Mouse (Mus musculus) kidney, postnatal 0 days (tissue): ENCODE results near the gene Mosmo. TPM values are rescaled to one million over a fixed set of nuclear protein-coding genes. Genes with fewer than 3 reads are reported as not detected.
"Not testable (repeated sequence)": the region's sequence is repeated elsewhere in the genome, so short reads cannot be mapped to it uniquely, and the experiment has no call there.

ENCODE experiments used
- ATAC-seq: fragments of 200-750 bp; cut with Nextera tagmentation; replicated peaks from 2 replicates; pipeline ENCODE4 v1.8.0; 2017; ENCODE audit warnings: low read depth, moderate number of reproducible peaks, moderate TSS enrichment, moderate library complexity; ENCODE audit not compliant: low FRiP score
- DNase-seq: peaks from one replicate; pipeline ENCODE4 v3.0.0-alpha.2; 2016; ENCODE audit warnings: low spot score
- H3K27ac ChIP-seq: fragments of 300-500 bp; sonication (generic); 2 replicates; pipeline ENCODE4 v1.5.1; 2014; ENCODE audit warnings: mild to moderate bottlenecking
- H3K27me3 ChIP-seq: fragments of 300-500 bp; sonication (generic); 2 replicates; pipeline ENCODE4 v1.6.1; 2014; ENCODE audit warnings: low read length, mixed read lengths; ENCODE audit not compliant: insufficient read depth
- H3K36me3 ChIP-seq: fragments of 300-500 bp; sonication (generic); 2 replicates; pipeline ENCODE4 v1.6.1; 2014; ENCODE audit warnings: low read length, mixed read lengths; ENCODE audit not compliant: insufficient read depth
- H3K4me1 ChIP-seq: fragments of 300-500 bp; sonication (generic); replicated peaks from 2 replicates; pipeline ENCODE4 v1.6.1; 2014; ENCODE audit warnings: antibody characterized with exemption, low read length, mixed read lengths; ENCODE audit not compliant: insufficient read depth
- H3K4me2 ChIP-seq: fragments of 300-500 bp; sonication (generic); 2 replicates; pipeline ENCODE4 v1.6.1; 2014; ENCODE audit warnings: mild to moderate bottlenecking, low read length, moderate library complexity, mixed read lengths
- H3K4me3 ChIP-seq: fragments of 300-500 bp; sonication (generic); replicated peaks from 2 replicates; pipeline ENCODE4 v1.5.1; 2014; ENCODE audit warnings: low read depth, low read length
- H3K9ac ChIP-seq: fragments of 300-500 bp; sonication (generic); 2 replicates; pipeline ENCODE4 v1.6.1; 2014; ENCODE audit warnings: low read depth, low read length
- H3K9me3 ChIP-seq: fragments of 300-500 bp; sonication (generic); replicated peaks from 2 replicates; pipeline ENCODE4 v1.6.1; 2016; ENCODE audit warnings: low read length, inconsistent platforms, mixed read lengths
- CTCF ChIP-seq: IDR thresholded peaks from 2 replicates; pipeline ENCODE4 v1.5.1; 2016; ENCODE audit warnings: antibody characterized with exemption, low read depth, mild to moderate bottlenecking, moderate library complexity
- whole genome bisulfite sequencing: fragments of 180-500 bp; shearing (Covaris S2); extraction: QIAGEN DNeasy Blood & Tissue Kit; methylation state at CpG from one replicate; pipeline ENCODE4 v1.1.7; 2014; 5-methylcytosine and 5-hydroxymethylcytosine counted together
- polyA plus RNA-seq: library from polyadenylated mRNA; unstranded; fragments of >200 nt; fragmentation: Nextera tagmentation; extraction: Ambion mirVana; gene quantifications from 2 replicates; pipeline ENCODE4 v1.2.1, GENCODE M21; 2015

The Mosmo gene
- polyA plus RNA-seq, 1 experiment from 2014 or later = 16.2 TPM

DNA sequence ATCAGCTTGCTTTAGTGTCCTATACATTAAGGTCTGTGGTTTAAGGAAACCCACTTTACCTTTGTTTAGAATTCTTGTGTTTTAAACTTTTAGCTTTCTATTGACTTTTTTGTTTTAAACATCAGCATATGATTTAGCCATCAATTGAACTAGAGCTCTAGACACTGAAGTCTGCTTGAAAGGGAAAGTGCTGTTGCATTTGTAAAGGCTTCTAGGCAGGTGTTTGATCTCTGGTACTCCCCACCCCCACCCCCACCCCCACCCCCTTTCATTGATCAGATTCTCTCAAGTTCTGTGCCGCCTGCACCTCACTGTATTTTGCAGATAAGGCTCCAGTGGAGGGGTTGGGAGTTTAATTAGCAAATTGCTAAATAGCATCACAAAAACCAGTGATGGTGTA, 18.2 kb downstream of the Mosmo start:
- no peaks in the 10 kb centered on the region for H3K27me3 ChIP-seq
- H3K9me3 ChIP-seq = no peaks in the 10 kb centered on the region
- no peak for ATAC-seq
- no peaks in the 10 kb centered on the region for H3K36me3 ChIP-seq
- no peak overlapping the region for H3K4me3 ChIP-seq
- H3K4me1 ChIP-seq = no peaks in the 10 kb centered on the region
- TF ChIP-seq CTCF = no peak
- 91% methylated on average over 1 of the region's 1 CpGs for WGBS
- DNase-seq = no peak
- H3K4me2 ChIP-seq = no peak overlapping the region
- no peak overlapping the region for H3K9ac ChIP-seq
- H3K27ac ChIP-seq = no peak overlapping the region

DNA sequence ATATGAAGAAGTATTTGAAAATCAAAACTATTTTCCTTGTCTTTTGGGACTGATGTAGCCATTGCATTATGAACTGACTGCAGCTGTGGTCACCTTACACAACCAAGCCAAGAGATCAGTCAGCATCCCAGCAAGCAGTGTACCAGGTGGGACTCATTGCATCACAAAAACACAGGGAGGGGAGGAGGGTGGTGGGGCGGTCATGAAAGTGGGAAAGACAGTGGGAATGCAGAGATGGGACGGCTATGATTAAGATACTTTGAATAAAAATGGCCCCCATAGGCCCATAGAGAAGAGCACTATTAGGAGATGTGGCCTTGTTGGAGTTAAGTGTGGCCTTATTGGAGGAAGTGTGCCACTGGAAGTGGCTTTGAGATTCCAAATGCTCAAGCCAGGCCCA, 18.9 kb downstream of the Mosmo start:
- H3K27ac ChIP-seq = no peak overlapping the region
- no peak overlapping the region for H3K4me3 ChIP-seq
- DNase-seq (no peak), ATAC-seq (no peak)
- 93% methylated on average over 2 of the region's 2 CpGs for WGBS
- no peaks in the 10 kb centered on the region for H3K9me3 ChIP-seq
- no peak for TF ChIP-seq CTCF
- no peaks in the 10 kb centered on the region for H3K27me3 ChIP-seq
- H3K36me3 ChIP-seq = no peaks in the 10 kb centered on the region
- no peak overlapping the region for H3K9ac ChIP-seq
- H3K4me1 ChIP-seq = no peaks in the 10 kb centered on the region
- no peak overlapping the region for H3K4me2 ChIP-seq

DNA sequence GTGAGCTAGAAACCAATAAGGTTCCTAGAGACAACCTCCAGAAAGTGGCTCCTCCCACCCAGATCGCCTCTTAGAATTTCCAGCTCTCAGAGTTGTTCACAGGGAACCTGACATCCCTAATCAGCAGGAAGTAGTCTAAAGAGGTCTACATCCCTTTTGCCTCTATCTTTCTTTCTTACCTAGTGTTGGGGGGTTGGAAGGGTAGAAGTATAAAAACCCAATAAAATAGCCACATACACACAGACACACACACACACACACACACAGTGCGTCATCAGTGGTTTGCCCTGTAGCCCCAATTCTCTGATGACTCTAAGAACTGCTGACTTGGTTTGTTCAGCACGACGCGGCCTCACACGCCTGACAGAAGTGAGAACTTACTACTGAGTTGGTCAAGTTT, 22.2 kb downstream of the Mosmo start:
- no peak overlapping the region for H3K27ac ChIP-seq
- no peaks in the 10 kb centered on the region for H3K36me3 ChIP-seq
- no peak overlapping the region for H3K4me3 ChIP-seq
- H3K9ac ChIP-seq = no peak overlapping the region
- H3K27me3 ChIP-seq = no peaks in the 10 kb centered on the region
- no peaks in the 10 kb centered on the region for H3K4me1 ChIP-seq
- WGBS = 73% methylated on average over 6 of the region's 6 CpGs
- no peak for TF ChIP-seq CTCF
- DNase-seq (no peak), ATAC-seq (no peak)
- H3K4me2 ChIP-seq = no peak overlapping the region
- no peaks in the 10 kb centered on the region for H3K9me3 ChIP-seq

DNA sequence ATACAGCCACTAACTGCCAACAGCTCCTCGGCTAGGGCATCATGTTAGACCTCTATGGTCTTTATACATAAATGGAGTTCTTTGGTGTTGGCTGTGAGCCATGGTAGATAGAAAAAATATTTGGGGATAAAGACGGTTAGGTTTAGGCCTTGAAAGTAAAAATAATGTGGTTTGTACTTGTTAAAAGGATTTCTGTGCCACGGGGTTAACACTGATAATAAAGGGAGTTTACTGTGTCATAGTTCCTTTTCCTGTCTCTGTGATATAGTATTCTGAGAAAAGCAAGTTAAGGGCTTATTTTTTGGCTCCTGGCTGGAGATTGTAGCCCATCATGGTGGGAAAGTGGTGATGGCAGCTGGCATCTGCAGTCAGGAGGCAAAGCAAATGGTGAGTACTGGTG, 26.5 kb downstream of the Mosmo start:
- 66% methylated on average over 3 of the region's 3 CpGs for WGBS
- no peak for DNase-seq
- H3K9me3 ChIP-seq = no peaks in the 10 kb centered on the region
- no peak for TF ChIP-seq CTCF
- no peaks in the 10 kb centered on the region for H3K36me3 ChIP-seq
- ATAC-seq = no peak
- no peak overlapping the region for H3K4me3 ChIP-seq
- H3K4me2 ChIP-seq = no peak overlapping the region
- H3K9ac ChIP-seq = no peak overlapping the region
- no peak overlapping the region for H3K27ac ChIP-seq
- H3K4me1 ChIP-seq = no peaks in the 10 kb centered on the region
- H3K27me3 ChIP-seq = no peaks in the 10 kb centered on the region

DNA sequence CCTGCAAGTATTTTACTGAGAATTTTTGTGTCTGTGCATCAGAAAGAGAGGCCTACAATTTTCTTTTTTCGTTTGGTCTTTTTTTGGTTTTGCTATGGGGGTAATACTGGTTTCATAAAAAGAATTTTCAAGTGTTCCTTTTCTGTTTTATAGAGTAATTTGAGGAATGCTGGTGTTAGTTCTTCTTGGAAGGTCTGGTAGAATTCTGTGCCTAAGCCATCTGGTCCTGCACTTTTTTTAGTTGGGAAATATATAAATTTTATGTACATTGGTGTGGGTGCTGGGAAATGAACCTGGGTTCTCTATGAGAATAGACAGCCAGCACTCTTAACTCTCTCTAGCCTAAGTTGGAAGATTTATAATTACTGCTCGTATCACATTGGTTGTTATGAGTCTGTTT, 34.7 kb downstream of the Mosmo start:
- no peaks in the 10 kb centered on the region for H3K36me3 ChIP-seq
- DNase-seq = no peak
- H3K4me3 ChIP-seq = no peak overlapping the region
- no peak overlapping the region for H3K27ac ChIP-seq
- no peak overlapping the region for H3K4me2 ChIP-seq
- ATAC-seq = no peak
- H3K9ac ChIP-seq = no peak overlapping the region
- H3K27me3 ChIP-seq = no peaks in the 10 kb centered on the region
- WGBS = 85% methylated on average over 2 of the region's 2 CpGs
- no peak for TF ChIP-seq CTCF
- H3K9me3 ChIP-seq = no peaks in the 10 kb centered on the region
- peaks cover 3% of the 10 kb centered on the region; the same call in 1 of the 2 replicates for H3K4me1 ChIP-seq

DNA sequence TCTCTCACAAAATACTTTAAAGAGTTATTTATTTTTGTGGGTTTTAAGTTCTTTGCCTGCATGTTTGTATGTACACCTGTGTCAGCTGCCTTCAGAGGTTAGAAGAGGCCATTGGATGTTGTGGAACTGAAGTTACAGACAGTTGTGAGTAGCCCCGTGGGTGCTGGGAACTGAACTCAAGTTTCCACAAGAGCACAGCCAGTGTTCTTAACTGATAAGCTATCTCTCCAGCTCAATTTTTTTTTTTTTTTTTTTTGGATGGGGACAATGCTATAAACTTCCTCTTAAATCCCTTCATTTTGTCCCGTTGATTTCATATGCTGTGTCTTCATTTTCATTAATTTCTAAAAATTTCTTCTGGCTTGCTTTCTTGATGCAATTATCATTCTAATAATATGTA, 35.8 kb downstream of the Mosmo start:
- ATAC-seq = no peak
- H3K4me2 ChIP-seq = no peak overlapping the region
- H3K36me3 ChIP-seq = no peaks in the 10 kb centered on the region
- H3K9me3 ChIP-seq = no peaks in the 10 kb centered on the region
- H3K27me3 ChIP-seq = no peaks in the 10 kb centered on the region
- H3K9ac ChIP-seq = no peak overlapping the region
- H3K4me1 ChIP-seq = peaks cover 10% of the 10 kb centered on the region
- no peak for TF ChIP-seq CTCF
- no peak for DNase-seq
- H3K4me3 ChIP-seq = no peak overlapping the region
- 97% methylated on average over 2 of the region's 2 CpGs for WGBS
- no peak overlapping the region for H3K27ac ChIP-seq

DNA sequence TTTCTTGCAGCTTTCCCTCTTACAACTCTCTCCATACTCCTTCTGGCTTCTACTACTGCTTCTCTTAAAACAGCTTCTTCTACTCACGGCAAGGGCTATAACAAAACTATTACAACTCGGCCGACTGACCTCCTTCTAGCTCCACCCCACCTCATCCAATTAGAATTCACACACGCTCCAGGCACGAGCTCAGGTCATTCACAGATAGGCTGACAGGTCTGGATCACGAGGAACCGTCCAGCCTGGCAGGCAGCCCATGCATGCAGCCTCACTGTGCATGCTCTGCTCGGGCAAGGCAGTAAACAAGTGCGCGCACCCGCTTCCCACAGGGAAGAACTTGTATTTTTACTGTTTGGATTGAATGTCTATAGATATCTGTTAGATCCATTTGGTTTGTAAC, 36.5 kb downstream of the Mosmo start:
- H3K9ac ChIP-seq, ATAC-seq, H3K4me2 ChIP-seq, H3K4me3 ChIP-seq, DNase-seq, H3K27ac ChIP-seq, H3K9me3 ChIP-seq, H3K27me3 ChIP-seq, H3K36me3 ChIP-seq: not testable (repeated sequence)
- 83% methylated on average over 11 of the region's 11 CpGs for WGBS
- peaks cover 12% of the 10 kb centered on the region for H3K4me1 ChIP-seq
